Mouse (Mus musculus): ENCODE measurements around the gene Aloxe3. TPM values are rescaled to one million over a fixed set of nuclear protein-coding genes. Genes with fewer than 3 reads are reported as not detected.

The Aloxe3 gene
- total RNA-seq, 2 experiments from 2014 or later: 6.5 TPM

DNA sequence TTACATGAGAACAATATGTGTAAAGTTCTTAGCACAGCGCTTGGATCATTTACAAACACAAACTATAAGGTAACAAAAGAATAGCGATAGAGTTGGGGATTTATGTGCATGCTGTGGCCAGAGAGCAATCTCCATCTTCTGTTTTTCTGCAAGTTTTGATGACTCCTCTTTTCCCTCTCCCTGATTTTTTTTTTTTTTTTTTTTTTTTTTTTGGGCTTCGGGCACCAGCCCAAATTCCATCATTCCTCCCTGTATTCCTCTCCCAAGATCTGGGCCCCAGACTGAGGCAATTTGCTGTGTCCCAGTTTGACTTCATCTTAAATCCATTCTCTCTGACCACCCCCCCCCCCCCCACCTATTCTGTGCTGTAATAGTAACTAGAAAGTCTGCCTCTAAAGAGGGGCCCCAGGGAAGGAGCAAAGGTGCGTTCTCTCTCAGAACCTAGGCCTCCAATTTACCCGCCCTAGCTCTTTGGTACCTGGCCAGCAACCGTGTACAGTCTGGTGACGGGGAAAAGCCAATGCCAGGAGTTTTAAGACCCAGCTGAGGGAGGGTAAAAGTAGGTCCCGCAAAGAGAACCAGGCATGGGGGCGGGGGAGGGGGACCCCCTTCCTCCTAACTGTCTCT, 29.2 kb upstream of the Aloxe3 start:
- TF ChIP-seq CTCF (IDR thresholded peaks at IDR 0.05): no peak
- no peak for DNase-seq (ENCODE audit: extremely low spot score in 1 of 2, low spot score in 2 of 2)
- H3K27ac ChIP-seq: peak overlapping the region; percentile 99
- intact Hi-C loops (cut with DNase I): loop anchor here (5.0 kb wide), 1 partner anchor 316 kb away; the partner anchor contains the start of gene Kdm6b
- peak overlapping the region; percentile 87 for H3K4me3 ChIP-seq

GRCm38 (mm10) chr11:69096987-69097900, 28.5 kb upstream of the Aloxe3 start:
- peak; percentile 96 to 98 for DNase-seq (ENCODE audit: extremely low spot score in 1 of 2, low spot score in 2 of 2)
- TF ChIP-seq CTCF (IDR thresholded peaks at IDR 0.05): no peak
- peak overlapping the region; percentile 87 for H3K4me3 ChIP-seq
- intact Hi-C loops (cut with DNase I): loop anchor here (5.0 kb wide), 1 partner anchor 315 kb away; the partner anchor contains the start of gene Kdm6b
- peak overlapping the region; percentile 99 for H3K27ac ChIP-seq

GRCm38 (mm10) chr11:69098039-69098761, 27.5 kb upstream of the Aloxe3 start:
- intact Hi-C loops (cut with DNase I): loop anchor here (5.0 kb wide), 1 partner anchor 314 kb away; the partner anchor contains the start of gene Kdm6b
- Histone ChIP-seq H3K27ac (peak overlapping the region; percentile 99), H3K4me3 (peak overlapping the region; percentile 87)
- no peak for TF ChIP-seq CTCF (IDR thresholded peaks at IDR 0.05)
- no peak for DNase-seq (ENCODE audit: extremely low spot score in 1 of 2, low spot score in 2 of 2)

GRCm38 (mm10) chr11:69098762-69099091, 27.0 kb upstream of the Aloxe3 start:
- TF ChIP-seq CTCF (IDR thresholded peaks at IDR 0.05): no peak
- peak overlapping the region; percentile 99 for H3K27ac ChIP-seq
- intact Hi-C loops (cut with DNase I): loop anchor here (5.0 kb wide), 1 partner anchor 314 kb away; the partner anchor contains the start of gene Kdm6b
- peak; percentile 96 to 97 for DNase-seq (ENCODE audit: extremely low spot score in 1 of 2, low spot score in 2 of 2)
- peak overlapping the region; percentile 87 for H3K4me3 ChIP-seq

DNA sequence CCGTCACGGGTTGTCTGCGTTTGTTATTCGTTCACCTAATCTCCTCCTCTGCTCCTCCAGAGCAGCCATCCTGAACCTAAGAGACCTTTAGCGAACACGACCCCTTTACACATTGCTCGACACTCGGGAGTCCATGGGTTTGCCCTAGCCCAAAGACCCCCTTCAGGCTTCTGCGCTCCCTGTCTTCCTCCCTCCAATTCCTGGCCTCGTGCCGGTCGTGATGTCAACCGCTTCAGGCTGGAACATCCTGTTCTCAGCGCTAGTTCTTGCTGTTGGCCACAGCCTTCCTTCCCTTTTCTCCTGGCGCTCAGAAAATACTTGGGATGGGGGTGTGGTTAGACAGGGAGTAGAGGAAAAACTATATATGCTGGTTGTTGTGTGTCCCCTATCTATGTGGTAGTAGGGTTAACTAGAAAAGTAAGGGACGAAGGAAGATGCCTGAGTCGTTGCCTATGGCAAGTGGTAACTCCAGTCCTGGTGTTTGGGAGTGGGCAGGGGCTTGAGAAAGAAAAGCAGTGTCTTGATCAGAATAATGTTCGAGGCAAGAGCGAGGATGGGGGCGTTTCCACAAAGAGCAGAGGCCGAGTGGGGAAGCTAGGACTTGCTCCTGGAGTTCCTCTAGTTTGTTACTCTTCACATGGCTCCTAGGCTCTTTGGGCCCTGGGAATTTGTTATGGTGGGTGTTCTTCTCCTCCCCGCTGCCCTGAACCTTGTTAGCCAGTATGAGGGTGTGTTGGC, 26.4 kb upstream of the Aloxe3 start:
- TF ChIP-seq CTCF (IDR thresholded peaks at IDR 0.05): no peak
- Histone ChIP-seq H3K4me3 (peak overlapping the region; percentile 87), H3K27ac (peak overlapping the region; percentile 99)
- intact Hi-C loops (cut with DNase I): loop anchor here (5.0 kb wide), 1 partner anchor 313 kb away; the partner anchor contains the start of gene Kdm6b
- DNase-seq (ENCODE audit: extremely low spot score in 1 of 2, low spot score in 2 of 2): no peak

- H3K27ac ChIP-seq: peak overlapping the region; percentile 99
- peak; percentile 93 to 94 for DNase-seq (ENCODE audit: extremely low spot score in 1 of 2, low spot score in 2 of 2)
- peak; percentile 18 for TF ChIP-seq CTCF (IDR thresholded peaks at IDR 0.05)
- intact Hi-C loops (cut with DNase I): loop anchor here (5.0 kb wide), 1 partner anchor 312 kb away; the partner anchor contains the start of gene Kdm6b
- H3K4me3 ChIP-seq: peak overlapping the region; percentile 87
Measured at GRCm38 (mm10) chr11:69099915-69100345, 25.8 kb upstream of the Aloxe3 start.

- DNase-seq (ENCODE audit: extremely low spot score in 1 of 2, low spot score in 2 of 2): no peak
- TF ChIP-seq CTCF (IDR thresholded peaks at IDR 0.05): no peak
- Histone ChIP-seq H3K27ac (peak overlapping the region; percentile 99), H3K4me3 (peak overlapping the region; percentile 87)
- intact Hi-C loops (cut with DNase I): no loop called here
Measured at GRCm38 (mm10) chr11:69100639-69101360, 24.9 kb upstream of the Aloxe3 start.

GRCm38 (mm10) chr11:69101604-69102402, 23.9 kb upstream of the Aloxe3 start:
- DNase-seq (ENCODE audit: extremely low spot score in 1 of 2, low spot score in 2 of 2): no peak
- Histone ChIP-seq H3K27ac (peak overlapping the region; percentile 60), H3K4me3 (peak overlapping the region; percentile 23; the same call in 1 of the 2 replicates)
- no peak for TF ChIP-seq CTCF (IDR thresholded peaks at IDR 0.05)
- intact Hi-C loops (cut with DNase I): loop anchor here (1.0 kb wide), 1 partner anchor 8 kb away; no protein-coding TSS in a partner anchor

- Histone ChIP-seq H3K27ac (peak overlapping the region; percentile 60), H3K4me3 (no peak overlapping the region)
- intact Hi-C loops (cut with DNase I): loop anchor here (1.0 kb wide), 1 partner anchor 8 kb away; no protein-coding TSS in a partner anchor
- DNase-seq (ENCODE audit: extremely low spot score in 1 of 2, low spot score in 2 of 2): no peak
- no peak for TF ChIP-seq CTCF (IDR thresholded peaks at IDR 0.05)
Measured at GRCm38 (mm10) chr11:69102403-69102725, 23.3 kb upstream of the Aloxe3 start.
